Mouse (Mus musculus): ENCODE data around the gene Insrr.

Insrr gene

GRCm38 (mm10) chr3:87796736-87797334 is at the start of gene Insrr:
Gene Insrr, plus strand, starts transcription at chr3:87796951.
- no peak for DNase-seq (ENCODE audit: low spot score)

- peak; percentile 70 for DNase-seq (ENCODE audit: low spot score)
Measured at GRCm38 (mm10) chr3:87748431-87748830, 48.3 kb upstream of the Insrr start, which contains the start of gene Lrrc71. Gene Lrrc71, minus strand, starts transcription at chr3:87748625.

GRCm38 (mm10) chr3:87749036-87749435 is 47.7 kb upstream of the Insrr start:
- DNase-seq (ENCODE audit: low spot score): no peak

- no peak for DNase-seq (ENCODE audit: low spot score)
Measured at GRCm38 (mm10) chr3:87749977-87750376, 46.8 kb upstream of the Insrr start.

- no peak for DNase-seq (ENCODE audit: low spot score)
Measured at GRCm38 (mm10) chr3:87752567-87752966, 44.2 kb upstream of the Insrr start.

- DNase-seq (ENCODE audit: low spot score): no peak
Measured at GRCm38 (mm10) chr3:87753829-87754228, 42.9 kb upstream of the Insrr start.

GRCm38 (mm10) chr3:87755964-87756363 is 40.8 kb upstream of the Insrr start:
- peak; percentile 83 for DNase-seq (ENCODE audit: low spot score)

GRCm38 (mm10) chr3:87756488-87756887 is 40.3 kb upstream of the Insrr start:
- no peak for DNase-seq (ENCODE audit: low spot score)

GRCm38 (mm10) chr3:87758641-87759040 is 38.1 kb upstream of the Insrr start:
- DNase-seq (ENCODE audit: low spot score): no peak

GRCm38 (mm10) chr3:87761408-87762375 is 35.1 kb upstream of the Insrr start:
- no peak for DNase-seq (ENCODE audit: low spot score)

GRCm38 (mm10) chr3:87763202-87763601 is 33.5 kb upstream of the Insrr start:
- no peak for DNase-seq (ENCODE audit: low spot score)

- peak; percentile 69 for DNase-seq (ENCODE audit: low spot score)
Measured at GRCm38 (mm10) chr3:87763683-87764289, 33.0 kb upstream of the Insrr start.

GRCm38 (mm10) chr3:87764506-87764905 is 32.2 kb upstream of the Insrr start:
- no peak for DNase-seq (ENCODE audit: low spot score)

GRCm38 (mm10) chr3:87765091-87765490 is 31.7 kb upstream of the Insrr start:
- no peak for DNase-seq (ENCODE audit: low spot score)

GRCm38 (mm10) chr3:87765631-87766283 is 31.0 kb upstream of the Insrr start:
- no peak for DNase-seq (ENCODE audit: low spot score)

- no peak for DNase-seq (ENCODE audit: low spot score)
Measured at GRCm38 (mm10) chr3:87766284-87766667, 30.5 kb upstream of the Insrr start.

GRCm38 (mm10) chr3:87767764-87768163 is 29.0 kb upstream of the Insrr start:
- DNase-seq (ENCODE audit: low spot score): peak; percentile 36

- DNase-seq (ENCODE audit: low spot score): no peak
Measured at GRCm38 (mm10) chr3:87768431-87768830, 28.3 kb upstream of the Insrr start.

- peak; percentile 84 for DNase-seq (ENCODE audit: low spot score)
Measured at GRCm38 (mm10) chr3:87768844-87769243, 27.9 kb upstream of the Insrr start.

- no peak for DNase-seq (ENCODE audit: low spot score)
Measured at GRCm38 (mm10) chr3:87769506-87769905, 27.2 kb upstream of the Insrr start.

- peak; percentile 58 for DNase-seq (ENCODE audit: low spot score)
Measured at GRCm38 (mm10) chr3:87770280-87770679, 26.5 kb upstream of the Insrr start.

- DNase-seq (ENCODE audit: low spot score): no peak
Measured at GRCm38 (mm10) chr3:87771088-87771487, 25.7 kb upstream of the Insrr start.
